Mouse (Mus musculus) testis, adult 2 months (tissue): Measurements from ENCODE around the gene Usp21. TPM values are rescaled to one million over a fixed set of nuclear protein-coding genes. Genes with fewer than 3 reads are reported as not detected.

Source experiments
- H3K27ac ChIP-seq: fragments of 200-500 bp; 2 replicates; pipeline ENCODE4 v1.5.1; 2012; ENCODE audit warnings: low read depth, low read length; ENCODE audit not compliant: control insufficient read depth, insufficient read depth
- H3K27me3 ChIP-seq: fragments of 200-500 bp; 2 replicates; pipeline ENCODE4 v1.6.1; 2012; ENCODE audit warnings: mild to moderate bottlenecking, low read length, moderate library complexity; ENCODE audit not compliant: control insufficient read depth, insufficient read depth
- H3K36me3 ChIP-seq: fragments of 200-500 bp; 2 replicates; pipeline ENCODE4 v1.6.1; 2012; ENCODE audit warnings: mild to moderate bottlenecking, low read length; ENCODE audit not compliant: control insufficient read depth, insufficient read depth
- H3K4me1 ChIP-seq: fragments of 200-500 bp; 2 replicates; pipeline ENCODE4 v1.6.1; 2012; ENCODE audit warnings: low read length; ENCODE audit not compliant: control insufficient read depth, insufficient read depth
- H3K4me3 ChIP-seq: fragments of 200-500 bp; 2 replicates; pipeline ENCODE4 v1.5.1; 2012; ENCODE audit warnings: low read depth, mild to moderate bottlenecking, low read length, moderate library complexity, mixed read lengths; ENCODE audit not compliant: control insufficient read depth
- CTCF ChIP-seq: fragments of 200-500 bp; IDR thresholded peaks from 2 replicates; pipeline ENCODE4 v1.5.1; 2012; ENCODE audit warnings: low read depth, mild to moderate bottlenecking, inconsistent platforms, low read length, moderate library complexity; ENCODE audit not compliant: control insufficient read depth, insufficient read depth, insufficient replicate concordance
- POLR2A ChIP-seq: fragments of 200-500 bp; IDR thresholded peaks from 2 replicates; pipeline ENCODE4 v1.6.1; 2012; ENCODE audit warnings: low read depth, mild to moderate bottlenecking, inconsistent platforms, low read length, moderate library complexity; ENCODE audit not compliant: control insufficient read depth
- polyA plus RNA-seq: library from polyadenylated mRNA; depleted of rRNA; stranded (reverse); fragments of >200 nt; gene quantifications from 2 replicates; pipeline ENCODE4 v1.2.3, GENCODE M21; 2012

Gene Usp21
- polyA plus RNA-seq, 1 experiment: 38.7 TPM

DNA sequence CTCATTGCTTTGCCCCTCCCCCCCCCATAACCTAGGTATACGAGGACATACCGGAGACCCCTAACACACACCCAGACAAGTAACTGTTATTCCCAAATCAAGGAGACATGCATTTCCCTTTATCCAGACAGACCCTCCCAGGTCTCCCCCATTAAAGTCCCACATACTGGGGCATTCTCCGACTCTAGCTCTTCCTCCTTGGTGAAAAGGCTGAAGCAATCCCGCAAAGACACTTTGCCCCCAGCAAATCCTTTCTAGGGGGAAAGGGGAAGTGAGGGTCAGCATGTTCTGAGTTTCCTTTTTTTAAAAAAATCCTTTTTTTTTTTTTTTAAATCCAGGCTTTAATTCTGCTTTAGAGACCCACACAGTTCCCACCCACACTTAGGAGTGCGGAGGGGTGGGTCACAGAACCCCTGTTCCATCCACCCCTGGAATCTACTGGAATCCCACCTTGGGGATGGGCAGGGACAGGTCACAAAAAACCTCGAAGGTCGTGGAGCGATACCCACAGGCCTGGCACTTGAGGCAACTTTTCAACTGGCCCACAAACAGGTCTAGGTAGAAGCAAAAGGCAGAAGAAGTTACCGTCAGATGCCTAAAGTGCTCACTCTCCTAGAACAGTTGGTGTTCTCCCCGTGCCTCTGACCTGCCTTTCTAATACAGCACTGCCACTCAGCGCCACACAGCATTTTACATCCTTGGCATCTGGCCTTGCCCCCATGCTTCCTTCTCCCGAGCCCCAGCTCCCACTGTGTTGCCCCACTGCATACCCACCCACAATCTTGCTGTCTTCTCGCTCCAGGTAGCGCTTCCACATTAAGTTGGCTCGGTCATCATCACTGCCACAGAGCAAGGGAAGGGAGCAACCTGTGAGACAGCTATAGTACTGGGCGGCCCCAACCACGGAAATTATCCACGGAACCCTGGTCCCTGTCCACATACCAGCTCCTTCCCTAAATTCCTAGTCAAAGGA, 4.3 kb downstream of the Usp21 start:
- Histone ChIP-seq H3K36me3 (no peaks in the 10 kb centered on the region), H3K27me3 (no peaks in the 10 kb centered on the region)
- no peak for TF ChIP-seq POLR2A

GRCm38 (mm10) chr1:171282086-171282805, 5.5 kb downstream of the Usp21 start:
- H3K4me3 ChIP-seq: peak overlapping the region; percentile 96
- H3K36me3 ChIP-seq: no peaks in the 10 kb centered on the region
- H3K27me3 ChIP-seq: no peaks in the 10 kb centered on the region
- H3K4me1 ChIP-seq: peaks cover 31% of the 10 kb centered on the region
- TF ChIP-seq CTCF (no peak), POLR2A (no peak)
- no peak overlapping the region for H3K27ac ChIP-seq

More for the DNA sequence above, 4.3 kb downstream of the Usp21 start:
- Histone ChIP-seq H3K4me1 (peaks cover 35% of the 10 kb centered on the region), H3K27ac (no peak overlapping the region), H3K4me3 (no peak overlapping the region)

DNA sequence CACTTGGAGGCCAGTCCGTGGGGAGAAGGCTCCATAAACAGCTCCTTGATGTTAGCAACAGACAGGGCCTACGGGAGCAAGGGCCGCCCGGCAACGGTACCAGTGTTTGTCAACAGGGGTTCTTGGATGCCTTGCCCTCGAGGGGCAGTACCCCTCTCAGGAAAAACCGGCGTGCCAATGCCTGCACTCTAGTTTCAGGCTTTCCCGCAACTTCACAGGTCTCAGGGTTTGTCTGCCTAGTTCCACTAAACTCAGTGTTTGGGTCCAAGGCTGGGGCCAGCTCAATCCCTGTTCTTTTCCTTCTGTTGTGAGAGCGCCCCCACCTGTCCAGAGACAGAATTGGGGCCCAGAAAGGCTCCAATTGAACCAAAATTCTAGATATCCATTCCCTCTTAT, 6.3 kb downstream of the Usp21 start:
- Histone ChIP-seq H3K36me3 (no peaks in the 10 kb centered on the region), H3K4me1 (peaks cover 28% of the 10 kb centered on the region), H3K27me3 (no peaks in the 10 kb centered on the region), H3K4me3 (peak overlapping the region; percentile 96), H3K27ac (peak overlapping the region; percentile 95)
- TF ChIP-seq POLR2A: no peak
- TF ChIP-seq CTCF: peak; percentile 48; the same call in 1 of the 2 replicates

DNA sequence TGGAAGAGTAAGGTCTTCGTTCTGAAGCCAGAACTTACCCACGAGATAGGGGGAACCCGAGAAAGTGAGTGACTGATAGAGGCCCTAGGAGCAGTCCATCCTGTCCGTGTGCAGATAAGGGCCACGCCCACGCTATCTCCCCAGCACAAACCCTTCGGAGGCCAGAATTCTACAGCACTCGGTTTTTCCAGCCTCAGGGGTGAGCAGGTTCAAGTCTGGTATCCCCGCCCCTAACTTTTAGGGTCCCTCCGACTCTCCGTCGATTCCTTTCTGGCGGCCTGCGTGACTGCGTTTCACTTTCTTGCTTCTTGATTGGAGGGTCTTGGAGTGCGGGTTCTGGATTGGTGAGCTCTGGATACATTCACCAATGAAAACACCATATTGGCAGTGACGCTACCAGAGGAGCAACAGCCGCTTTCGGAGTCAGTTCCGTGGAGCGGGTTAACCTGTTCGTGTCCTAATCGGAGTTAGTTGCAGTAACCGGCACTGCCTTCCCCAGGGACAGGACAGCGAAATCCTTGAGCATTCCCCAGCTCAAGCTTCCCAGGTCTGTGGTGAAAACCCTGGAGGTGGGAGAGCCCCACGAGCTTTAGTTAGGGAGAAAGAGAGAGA, 6.8 kb downstream of the Usp21 start, which contains the start of gene Ppox:
Ppox (minus strand) TSS at position 271 of the 612 bp plus-strand sequence.
- Histone ChIP-seq H3K4me3 (peak within 1 kb of the TSS; percentile 96), H3K36me3 (no peaks in the 10 kb centered on the region), H3K27me3 (no peaks in the 10 kb centered on the region), H3K4me1 (peaks cover 26% of the 10 kb centered on the region), H3K27ac (peak within 1 kb of the TSS; percentile 95)
- TF ChIP-seq POLR2A: 0 out of 2 replicates have a peak, but pooled peaks have one; percentile 26
- no peak for TF ChIP-seq CTCF

DNA sequence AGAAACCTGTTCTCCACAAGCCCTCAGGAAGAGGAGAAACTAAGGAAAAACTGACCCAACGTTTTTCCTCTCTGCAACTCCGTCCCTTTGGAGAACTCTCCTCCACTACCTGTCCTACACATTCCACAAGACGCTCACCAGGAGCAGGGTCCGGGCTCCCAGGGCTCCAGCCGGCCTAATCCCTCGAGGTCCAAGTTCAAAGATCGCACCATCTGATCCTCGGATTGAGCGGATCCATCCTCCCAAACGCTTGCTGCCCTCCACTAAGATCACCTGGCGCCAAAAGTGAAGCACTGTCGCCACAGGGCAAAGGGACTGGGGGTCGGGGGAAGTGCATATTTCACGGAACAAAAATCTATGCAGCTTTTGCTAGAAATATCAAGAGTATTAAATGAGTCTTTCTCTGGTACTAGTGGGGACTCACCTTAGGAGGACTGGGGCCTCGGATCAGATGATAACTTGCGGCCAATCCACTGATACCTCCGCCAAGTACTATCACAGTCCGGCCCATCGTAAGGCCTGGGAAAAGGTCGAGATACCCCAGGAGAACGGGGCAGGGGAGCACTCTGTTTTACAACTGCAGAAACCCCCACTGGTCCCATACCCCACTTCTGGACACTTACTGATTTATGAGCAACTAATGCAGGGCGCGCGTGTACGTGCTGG, 7.4 kb downstream of the Usp21 start:
- Histone ChIP-seq H3K27me3 (no peaks in the 10 kb centered on the region), H3K4me1 (peaks cover 25% of the 10 kb centered on the region), H3K4me3 (peak overlapping the region; percentile 96), H3K27ac (no peak overlapping the region; the same call in 1 of the 2 replicates), H3K36me3 (no peaks in the 10 kb centered on the region)
- TF ChIP-seq POLR2A: no peak
- no peak for TF ChIP-seq CTCF

DNA sequence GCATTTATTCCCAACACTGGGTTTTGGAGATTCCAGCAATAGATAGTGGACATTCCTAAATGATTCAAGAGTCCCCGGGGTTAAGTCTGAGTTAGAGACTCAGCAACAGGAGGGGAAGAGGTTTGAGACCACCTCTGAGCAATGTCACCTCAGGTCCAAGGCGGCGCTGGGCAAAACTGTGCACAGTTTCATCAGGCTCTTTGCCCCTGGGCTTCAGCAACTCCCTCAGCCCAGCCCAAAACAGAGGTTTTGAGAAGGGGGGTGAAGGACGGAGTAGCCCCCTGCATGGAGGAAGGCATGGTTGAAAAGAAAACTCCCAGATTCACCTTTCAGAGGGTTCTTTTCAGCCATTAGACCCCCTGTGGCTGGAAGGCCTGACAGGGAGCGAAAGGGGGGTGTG, 8.1 kb downstream of the Usp21 start:
- H3K27me3 ChIP-seq: no peaks in the 10 kb centered on the region
- TF ChIP-seq POLR2A: no peak
- TF ChIP-seq CTCF: no peak

More for the DNA sequence above, 8.1 kb downstream of the Usp21 start:
- Histone ChIP-seq H3K4me3 (no peak overlapping the region; the same call in 1 of the 2 replicates), H3K27ac (no peak overlapping the region), H3K4me1 (peaks cover 19% of the 10 kb centered on the region), H3K36me3 (no peaks in the 10 kb centered on the region)
